10 mouse cellular contexts compared by ENCODE assay signal in genomic region chr7:99565325-99565881, GRCm38 (mm10). TPM values are rescaled to one million over a fixed set of nuclear protein-coding genes. Genes with fewer than 3 reads are reported as not detected.
DNase-seq lines count a peak whose midpoint lies in the region; ATAC-seq and TF ChIP-seq lines count a peak whose summit lies in the region.
"Had no signal": no experiment of that assay in that cellular context is flagged by ENCODE, and none has a peak within 500 bp of the region (broad histone marks: within the 10 kb centered on the region; RNA-seq: fewer than 3 reads in every experiment).

No protein-coding gene starts in this region.

- H3K27ac ChIP-seq in stomach, embryonic 14.5 days (ENCODE audit: low read length) = no peak overlapping the region
- H3K27ac ChIP-seq in stomach, postnatal 0 days (replicated peaks) = no peak overlapping the region
- peak overlapping the region; percentile 17 for H3K27ac ChIP-seq in liver, embryonic 11.5 days (ENCODE audit: low read depth, low read length)
- H3K27ac ChIP-seq in thymus, adult 2 months (ENCODE audit: control insufficient read depth, insufficient read depth, low read length) = no peak overlapping the region
- H3K27ac ChIP-seq: macrophage had no signal

- DNase-seq in adrenal gland, adult 2 months = peak; percentile 48
- DNase-seq in adrenal gland, postnatal 25 days = no peak
- DNase-seq in stomach, postnatal 0 days (ENCODE audit: low spot score) = no peak
- no peak for DNase-seq in liver, embryonic 11.5 days (ENCODE audit: low spot score)
- no peak for DNase-seq in thymus, adult 2 months
- no peak for DNase-seq in layer of hippocampus, adult 9-11 months
- DNase-seq: thymus, postnatal 36 days had no signal

- peaks cover 27% of the 10 kb centered on the region for H3K4me1 ChIP-seq in stomach, embryonic 14.5 days (ENCODE audit: control insufficient read depth, insufficient read depth, low read length)
- H3K4me1 ChIP-seq in stomach, postnatal 0 days (replicated peaks; ENCODE audit: control insufficient read depth, insufficient read depth) = peaks cover 2% of the 10 kb centered on the region; the same call in 1 of the 2 replicates
- H3K4me1 ChIP-seq in liver, embryonic 11.5 days (replicated peaks; ENCODE audit: control insufficient read depth, insufficient read depth, low read length) = peaks cover 31% of the 10 kb centered on the region
- H3K4me1 ChIP-seq in thymus, adult 2 months (replicated peaks; ENCODE audit: control insufficient read depth, insufficient read depth, low read length) = no peaks in the 10 kb centered on the region

- H3K4me2 ChIP-seq in stomach, embryonic 14.5 days (replicated peaks; ENCODE audit: low read depth, low read length) = no peak overlapping the region
- no peak overlapping the region for H3K4me2 ChIP-seq in stomach, postnatal 0 days (replicated peaks; ENCODE audit: low read depth)
- peak overlapping the region; percentile 16 for H3K4me2 ChIP-seq in liver, embryonic 11.5 days

- H3K36me3 ChIP-seq in stomach, embryonic 14.5 days (ENCODE audit: control insufficient read depth, insufficient read depth, low read length) = no peaks in the 10 kb centered on the region; the same call in 1 of the 2 replicates
- H3K36me3 ChIP-seq in stomach, postnatal 0 days (ENCODE audit: control insufficient read depth, insufficient read depth, low read length) = no peaks in the 10 kb centered on the region
- no peaks in the 10 kb centered on the region for H3K36me3 ChIP-seq in liver, embryonic 11.5 days (ENCODE audit: control insufficient read depth, insufficient read depth, low read length)
- no peaks in the 10 kb centered on the region for H3K36me3 ChIP-seq in thymus, adult 2 months (ENCODE audit: control insufficient read depth, insufficient read depth, low read length)

- H3K27me3 ChIP-seq in stomach, embryonic 14.5 days (ENCODE audit: control insufficient read depth, insufficient read depth, low read length) = no peaks in the 10 kb centered on the region
- H3K27me3 ChIP-seq in stomach, postnatal 0 days (ENCODE audit: control insufficient read depth, insufficient read depth, low read length) = no peaks in the 10 kb centered on the region
- H3K27me3 ChIP-seq in liver, embryonic 11.5 days (replicated peaks; ENCODE audit: control insufficient read depth, insufficient read depth, low read length) = no peaks in the 10 kb centered on the region
- no peaks in the 10 kb centered on the region for H3K27me3 ChIP-seq in thymus, adult 2 months (ENCODE audit: control insufficient read depth, insufficient read depth, low read length)

- no peaks in the 10 kb centered on the region for H3K9me3 ChIP-seq in stomach, embryonic 14.5 days (ENCODE audit: control insufficient read depth, low read depth, low read length)
- H3K9me3 ChIP-seq in stomach, postnatal 0 days (ENCODE audit: control insufficient read depth, low read length) = no peaks in the 10 kb centered on the region
- H3K9me3 ChIP-seq in liver, embryonic 11.5 days (ENCODE audit: control insufficient read depth, low read length) = no peaks in the 10 kb centered on the region

- H3K9ac ChIP-seq in stomach, embryonic 14.5 days (replicated peaks; ENCODE audit: low read depth, low read length) = no peak overlapping the region
- no peak overlapping the region for H3K9ac ChIP-seq in stomach, postnatal 0 days (ENCODE audit: low read length)
- no peak overlapping the region for H3K9ac ChIP-seq in liver, embryonic 11.5 days (ENCODE audit: low read depth, low read length)

- WGBS in stomach, embryonic 14.5 days = 20% methylated on average over 8 of the region's 8 CpGs
- WGBS in stomach, postnatal 0 days = 25% methylated on average over 8 of the region's 8 CpGs
- WGBS in liver, embryonic 11.5 days = 27% methylated on average over 8 of the region's 8 CpGs
- WGBS in thymus, adult 2 months = 92% methylated on average over 8 of the region's 8 CpGs

- TF ChIP-seq CTCF in stomach, postnatal 0 days (IDR thresholded peaks at IDR 0.05; ENCODE audit: low read depth) = no peak
- TF ChIP-seq CTCF in thymus, adult 2 months (IDR thresholded peaks at IDR 0.05; ENCODE audit: borderline replicate concordance, control insufficient read depth, extremely low read depth, insufficient read depth, low read length, poor library complexity) = no peak

- TF ChIP-seq EP300 in stomach, postnatal 0 days (optimal IDR thresholded peaks at IDR 0.05) = no peak

- TF ChIP-seq POLR2A in thymus, adult 2 months (IDR thresholded peaks at IDR 0.05; ENCODE audit: control insufficient read depth, extremely low read depth, insufficient read depth, low read length, poor library complexity) = no peak

- no peak overlapping the region for H3K4me3 ChIP-seq in stomach, embryonic 14.5 days (ENCODE audit: low read depth, low read length)
- no peak overlapping the region for H3K4me3 ChIP-seq in stomach, postnatal 0 days (ENCODE audit: low read depth, low read length)
- no peak overlapping the region for H3K4me3 ChIP-seq in liver, embryonic 11.5 days (ENCODE audit: low read depth, low read length)
- H3K4me3 ChIP-seq in thymus, adult 2 months (ENCODE audit: control insufficient read depth, insufficient read depth, low read length) = no peak overlapping the region

- ATAC-seq in stomach, embryonic 14.5 days (ENCODE audit: insufficient number of reproducible peaks, insufficient read depth, low FRiP score, low read depth) = peak; percentile 78
- ATAC-seq in stomach, postnatal 0 days (ENCODE audit: low FRiP score, low TSS enrichment) = no peak; the same call in 1 of the 2 replicates
- ATAC-seq in liver, embryonic 11.5 days (replicated peaks; ENCODE audit: low FRiP score) = peak; percentile 66
- no peak for ATAC-seq in inflammation-experienced regulatory T-cells, adult 6 months

RNA-seq across cellular contexts. Expression of gene Arrb1, which starts 30.1 kb away (rescaled TPM):
- total RNA-seq in adrenal gland, adult 2 months (2021) = 10 to 100 TPM; 38.7 to 62.2 TPM
- polyA plus RNA-seq in adrenal gland, adult 2 months (2012; rRNA removed) = 19.0 and 19.3 TPM in 2 replicates
- total RNA-seq in adrenal gland, postnatal 25 days (2021) = 43.9 and 69.0 TPM in 2 replicates
- polyA plus RNA-seq in stomach, embryonic 14.5 days (2014; fragmentation: Nextera tagmentation; extraction: Ambion mirVana) = 4.0 and 5.4 TPM in 2 replicates
- polyA plus RNA-seq in stomach, postnatal 0 days (2015; fragmentation: Nextera tagmentation; extraction: Ambion mirVana) = 3.6 and 4.4 TPM in 2 replicates
- 27.9 and 28.9 TPM in 2 replicates for polyA plus RNA-seq in liver, embryonic 11.5 days (2014; fragmentation: Nextera tagmentation; extraction: Ambion mirVana)
- 26.3 and 29.6 TPM in 2 replicates for polyA plus RNA-seq in thymus, adult 2 months (2012; rRNA removed)
- polyA plus RNA-seq in inflammation-experienced regulatory T-cells, adult 6 months (2017; shearing (Covaris generic)) = 10 to 100 TPM in 2 of 3 experiments, 1 to 10 TPM in 1; 6.1 to 11.1 (median 10.6) TPM

Comparison
In these comparisons a context has a peak if more than half of its experiments do, and no peak if none do; other contexts are left out.
1. ATAC-seq: peak in stomach, embryonic 14.5 days (single experiment) and liver, embryonic 11.5 days (single experiment); none in stomach, postnatal 0 days (single experiment) and inflammation-experienced regulatory T-cells, adult 6 months (single experiment).